Mouse (Mus musculus): ENCODE data around the gene Apol7c. TPM values are rescaled to one million over a fixed set of nuclear protein-coding genes. Genes with fewer than 3 reads are reported as not detected.

Gene Apol7c
- not detected for polyA plus RNA-seq (2015; fragmentation: Illumina TruSeq; extraction: RNeasy Lipid Tissue Mini Kit (QIAGEN cat#74804); ENCODE audit: insufficient read depth, low read depth, low replicate concordance)

GRCm38 (mm10) chr15:77533216-77533615 lies at the start of gene Apol7c:
TSS of gene Apol7c (minus strand) at chr15:77533316.

GRCm38 (mm10) chr15:77561792-77562191 lies 28.7 kb upstream of the Apol7c start, which contains the start of gene 1700025B11Rik:
TSS of gene 1700025B11Rik (minus strand) at chr15:77561892.

GRCm38 (mm10) chr15:77507966-77508365 lies 25.1 kb downstream of the Apol7c start, which contains the start of gene Apol11a:
TSS of gene Apol11a (plus strand) at chr15:77508271.

GRCm38 (mm10) chr15:77476693-77477092 lies 56.4 kb downstream of the Apol7c start, which contains the start of gene Apol10a:
TSS of gene Apol10a (plus strand) at chr15:77477047.

Other genes with a start within 250 kb of the Apol7c start
- gene Rbfox2, start 226.3 kb downstream of the Apol7c start, polyA plus RNA-seq (2015; fragmentation: Illumina TruSeq; extraction: RNeasy Lipid Tissue Mini Kit (QIAGEN cat#74804); ENCODE audit: insufficient read depth, low read depth, low replicate concordance): 5.7 TPM
- gene Apol7a, start 134.2 kb downstream of the Apol7c start, polyA plus RNA-seq (2015; fragmentation: Illumina TruSeq; extraction: RNeasy Lipid Tissue Mini Kit (QIAGEN cat#74804); ENCODE audit: insufficient read depth, low read depth, low replicate concordance): 15.8 TPM
- 4.4 TPM for gene Apol9a, start 122.2 kb downstream of the Apol7c start, polyA plus RNA-seq (2015; fragmentation: Illumina TruSeq; extraction: RNeasy Lipid Tissue Mini Kit (QIAGEN cat#74804); ENCODE audit: insufficient read depth, low read depth, low replicate concordance)
- not detected for gene Apol7b, start 85.8 kb downstream of the Apol7c start, polyA plus RNA-seq (2015; fragmentation: Illumina TruSeq; extraction: RNeasy Lipid Tissue Mini Kit (QIAGEN cat#74804); ENCODE audit: insufficient read depth, low read depth, low replicate concordance)
- gene Apol10a, start 56.3 kb downstream of the Apol7c start, polyA plus RNA-seq (2015; fragmentation: Illumina TruSeq; extraction: RNeasy Lipid Tissue Mini Kit (QIAGEN cat#74804); ENCODE audit: insufficient read depth, low read depth, low replicate concordance): not detected
- gene Apol11a, start 25.0 kb downstream of the Apol7c start, polyA plus RNA-seq (2015; fragmentation: Illumina TruSeq; extraction: RNeasy Lipid Tissue Mini Kit (QIAGEN cat#74804); ENCODE audit: insufficient read depth, low read depth, low replicate concordance): not detected
- not detected for gene 1700025B11Rik, start 28.6 kb upstream of the Apol7c start, polyA plus RNA-seq (2015; fragmentation: Illumina TruSeq; extraction: RNeasy Lipid Tissue Mini Kit (QIAGEN cat#74804); ENCODE audit: insufficient read depth, low read depth, low replicate concordance)
- gene Apol10b, start 62.8 kb upstream of the Apol7c start, polyA plus RNA-seq (2015; fragmentation: Illumina TruSeq; extraction: RNeasy Lipid Tissue Mini Kit (QIAGEN cat#74804); ENCODE audit: insufficient read depth, low read depth, low replicate concordance): 1.7 TPM
- gene Gm36245, start 65.9 kb upstream of the Apol7c start, polyA plus RNA-seq (2015; fragmentation: Illumina TruSeq; extraction: RNeasy Lipid Tissue Mini Kit (QIAGEN cat#74804); ENCODE audit: insufficient read depth, low read depth, low replicate concordance): not detected
- gene Apol11b, start 110.0 kb upstream of the Apol7c start, polyA plus RNA-seq (2015; fragmentation: Illumina TruSeq; extraction: RNeasy Lipid Tissue Mini Kit (QIAGEN cat#74804); ENCODE audit: insufficient read depth, low read depth, low replicate concordance): not detected
- not detected for gene Apol7e, start 165.5 kb upstream of the Apol7c start, polyA plus RNA-seq (2015; fragmentation: Illumina TruSeq; extraction: RNeasy Lipid Tissue Mini Kit (QIAGEN cat#74804); ENCODE audit: insufficient read depth, low read depth, low replicate concordance)
- 2.9 TPM for gene Apol9b, start 195.7 kb upstream of the Apol7c start, polyA plus RNA-seq (2015; fragmentation: Illumina TruSeq; extraction: RNeasy Lipid Tissue Mini Kit (QIAGEN cat#74804); ENCODE audit: insufficient read depth, low read depth, low replicate concordance)
- not detected for gene Apol8, start 223.7 kb upstream of the Apol7c start, polyA plus RNA-seq (2015; fragmentation: Illumina TruSeq; extraction: RNeasy Lipid Tissue Mini Kit (QIAGEN cat#74804); ENCODE audit: insufficient read depth, low read depth, low replicate concordance)